Mouse (Mus musculus): ENCODE data around the gene Mtmr10. TPM values are rescaled to one million over a fixed set of nuclear protein-coding genes. Genes with fewer than 3 reads are reported as not detected.

The Mtmr10 gene
- total RNA-seq, 1 experiment, result 9.7 TPM

DNA sequence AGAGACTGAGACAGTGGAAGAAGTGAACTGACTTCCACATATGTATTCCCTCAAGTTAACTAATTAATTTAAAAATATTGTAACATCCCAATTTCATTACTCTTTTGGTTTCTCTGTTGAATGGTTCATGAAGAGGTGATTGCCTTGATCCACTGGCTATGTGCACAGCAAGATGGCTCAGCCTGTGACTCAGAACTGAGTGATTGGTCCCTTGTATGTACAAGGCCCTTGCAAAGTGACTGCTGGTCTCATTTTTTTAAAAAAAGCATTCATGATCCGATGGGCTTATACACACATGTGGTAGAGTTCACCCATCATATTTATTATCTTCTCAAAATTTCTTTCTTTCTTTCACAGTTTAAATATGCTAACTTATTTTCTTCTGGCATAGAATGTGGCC, 8.9 kb upstream of the Mtmr10 start:
- no peak overlapping the region for H3K27ac ChIP-seq (ENCODE audit: insufficient read depth, low read depth, low read length, poor library complexity, severe bottlenecking)
- in situ Hi-C loops (cut with MboI; ENCODE audit: low sequenced_read_pairs in 2 of 2, unreplicated experiment in 2 of 2), result no loop called here
- H3K9me3 ChIP-seq (ENCODE audit: control insufficient read depth, insufficient read depth, low read depth, low read length), result no peaks in the 10 kb centered on the region

GRCm38 (mm10) chr7:64279548-64279947, 7.9 kb upstream of the Mtmr10 start:
- TF ChIP-seq ZNF384 (IDR thresholded peaks at IDR 0.05; ENCODE audit: low read depth, low read length) (no peak), HCFC1 (IDR thresholded peaks at IDR 0.05; ENCODE audit: borderline replicate concordance, insufficient read depth, low read length) (no peak), MAFK (IDR thresholded peaks at IDR 0.05; ENCODE audit: insufficient read depth, low read depth, low read length) (no peak), ZC3H11A (IDR thresholded peaks at IDR 0.05; ENCODE audit: borderline replicate concordance, low read depth, low read length) (no peak), CHD2 (IDR thresholded peaks at IDR 0.05; ENCODE audit: low read depth, low read length) (no peak)
- in situ Hi-C loops (cut with MboI; ENCODE audit: low sequenced_read_pairs in 2 of 2, unreplicated experiment in 2 of 2), result no loop called here
- Histone ChIP-seq H3K4me3 (ENCODE audit: insufficient read depth in 1 of 2, low read depth in 1 of 2, low read length in 2 of 2, poor library complexity in 1 of 2, severe bottlenecking in 1 of 2) (no peak overlapping the region), H3K27ac (ENCODE audit: insufficient read depth, low read depth, low read length, poor library complexity, severe bottlenecking) (no peak overlapping the region), H3K9ac (ENCODE audit: insufficient read depth, low read depth, low read length, poor library complexity, severe bottlenecking) (no peak overlapping the region), H3K4me1 (ENCODE audit: control insufficient read depth in 2 of 2, insufficient read depth in 2 of 2, low read length in 2 of 2, poor library complexity in 1 of 2) (0 out of 4 replicates have a peak, but pooled peaks cover 0 to 2% of the 10 kb centered on the region in 2 experiments), H3K36me3 (ENCODE audit: control insufficient read depth, insufficient read depth, low read length, poor library complexity, severe bottlenecking) (no peaks in the 10 kb centered on the region), H3K9me3 (ENCODE audit: control insufficient read depth, insufficient read depth, low read depth, low read length) (no peaks in the 10 kb centered on the region)
- DNase-seq (ENCODE audit: low read depth, low spot score), result no peak

More for the DNA sequence above, 8.9 kb upstream of the Mtmr10 start:
- TF ChIP-seq MAFK (IDR thresholded peaks at IDR 0.05; ENCODE audit: insufficient read depth, low read depth, low read length) (no peak), CHD2 (IDR thresholded peaks at IDR 0.05; ENCODE audit: low read depth, low read length) (no peak), ZNF384 (IDR thresholded peaks at IDR 0.05; ENCODE audit: low read depth, low read length) (no peak), HCFC1 (IDR thresholded peaks at IDR 0.05; ENCODE audit: borderline replicate concordance, insufficient read depth, low read length) (no peak), ZC3H11A (IDR thresholded peaks at IDR 0.05; ENCODE audit: borderline replicate concordance, low read depth, low read length) (no peak)
- no peak overlapping the region for H3K4me3 ChIP-seq (ENCODE audit: insufficient read depth in 1 of 2, low read depth in 1 of 2, low read length in 2 of 2, poor library complexity in 1 of 2, severe bottlenecking in 1 of 2)
- H3K4me1 ChIP-seq (ENCODE audit: control insufficient read depth in 2 of 2, insufficient read depth in 2 of 2, low read length in 2 of 2, poor library complexity in 1 of 2), result 0 out of 4 replicates have a peak, but pooled peaks cover 0 to 2% of the 10 kb centered on the region in 2 experiments
- H3K36me3 ChIP-seq (ENCODE audit: control insufficient read depth, insufficient read depth, low read length, poor library complexity, severe bottlenecking), result no peaks in the 10 kb centered on the region
- DNase-seq (ENCODE audit: low read depth, low spot score), result no peak
- H3K9ac ChIP-seq (ENCODE audit: insufficient read depth, low read depth, low read length, poor library complexity, severe bottlenecking), result no peak overlapping the region

- no peak for DNase-seq (ENCODE audit: low read depth, low spot score)
- Histone ChIP-seq H3K4me3 (ENCODE audit: insufficient read depth in 1 of 2, low read depth in 1 of 2, low read length in 2 of 2, poor library complexity in 1 of 2, severe bottlenecking in 1 of 2) (no peak overlapping the region), H3K4me1 (ENCODE audit: control insufficient read depth in 2 of 2, insufficient read depth in 2 of 2, low read length in 2 of 2, poor library complexity in 1 of 2) (peaks cover 0 to 3% of the 10 kb centered on the region in 2 experiments; a peak in 1 of 4 replicates), H3K36me3 (ENCODE audit: control insufficient read depth, insufficient read depth, low read length, poor library complexity, severe bottlenecking) (no peaks in the 10 kb centered on the region), H3K9ac (ENCODE audit: insufficient read depth, low read depth, low read length, poor library complexity, severe bottlenecking) (no peak overlapping the region), H3K9me3 (ENCODE audit: control insufficient read depth, insufficient read depth, low read depth, low read length) (no peaks in the 10 kb centered on the region), H3K27ac (ENCODE audit: insufficient read depth, low read depth, low read length, poor library complexity, severe bottlenecking) (no peak overlapping the region)
- in situ Hi-C loops (cut with MboI; ENCODE audit: low sequenced_read_pairs in 2 of 2, unreplicated experiment in 2 of 2), result no loop called here
- TF ChIP-seq HCFC1 (IDR thresholded peaks at IDR 0.05; ENCODE audit: borderline replicate concordance, insufficient read depth, low read length) (no peak), ZC3H11A (IDR thresholded peaks at IDR 0.05; ENCODE audit: borderline replicate concordance, low read depth, low read length) (no peak), ZNF384 (IDR thresholded peaks at IDR 0.05; ENCODE audit: low read depth, low read length) (no peak), CHD2 (IDR thresholded peaks at IDR 0.05; ENCODE audit: low read depth, low read length) (no peak), MAFK (IDR thresholded peaks at IDR 0.05; ENCODE audit: insufficient read depth, low read depth, low read length) (no peak)
Observed at GRCm38 (mm10) chr7:64286566-64286965, 887 bp upstream of the Mtmr10 start.

DNA sequence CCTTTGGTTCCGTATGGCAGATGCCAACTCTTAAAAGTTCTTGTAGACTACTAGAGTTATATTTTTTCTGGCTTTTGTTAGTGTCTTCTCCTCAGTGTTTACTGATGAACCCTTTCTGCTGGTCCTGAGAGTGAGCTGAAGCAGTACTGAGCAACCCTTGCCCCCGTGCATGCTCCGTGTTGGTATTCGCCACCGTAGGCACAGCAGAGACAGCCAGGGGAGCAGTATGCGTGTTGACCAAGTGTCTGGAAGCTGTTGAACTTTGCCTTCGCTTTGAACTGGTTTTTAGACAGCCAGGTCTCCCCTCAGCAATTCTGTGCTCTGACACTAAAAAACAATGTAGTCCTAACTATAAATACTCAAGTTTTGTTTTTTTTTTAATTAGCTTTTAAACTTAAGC, 2.0 kb downstream of the Mtmr10 start:
- no peak for TF ChIP-seq HCFC1 (IDR thresholded peaks at IDR 0.05; ENCODE audit: borderline replicate concordance, insufficient read depth, low read length)
- TF ChIP-seq CHD2 (IDR thresholded peaks at IDR 0.05; ENCODE audit: low read depth, low read length), result no peak
- TF ChIP-seq ZNF384 (IDR thresholded peaks at IDR 0.05; ENCODE audit: low read depth, low read length), result no peak
- no peak for TF ChIP-seq ZC3H11A (IDR thresholded peaks at IDR 0.05; ENCODE audit: borderline replicate concordance, low read depth, low read length)
- TF ChIP-seq MAFK (IDR thresholded peaks at IDR 0.05; ENCODE audit: insufficient read depth, low read depth, low read length), result no peak
- H3K27ac ChIP-seq (ENCODE audit: insufficient read depth, low read depth, low read length, poor library complexity, severe bottlenecking), result no peak overlapping the region
- no peak for DNase-seq (ENCODE audit: low read depth, low spot score)
- no peaks in the 10 kb centered on the region for H3K36me3 ChIP-seq (ENCODE audit: control insufficient read depth, insufficient read depth, low read length, poor library complexity, severe bottlenecking)
- H3K9ac ChIP-seq (ENCODE audit: insufficient read depth, low read depth, low read length, poor library complexity, severe bottlenecking), result no peak overlapping the region
- in situ Hi-C loops (cut with MboI; ENCODE audit: low sequenced_read_pairs in 2 of 2, unreplicated experiment in 2 of 2), result no loop called here
- peaks cover 0 to 3% of the 10 kb centered on the region in 2 experiments; a peak in 1 of 4 replicates for H3K4me1 ChIP-seq (ENCODE audit: control insufficient read depth in 2 of 2, insufficient read depth in 2 of 2, low read length in 2 of 2, poor library complexity in 1 of 2)
- H3K9me3 ChIP-seq (ENCODE audit: control insufficient read depth, insufficient read depth, low read depth, low read length), result no peaks in the 10 kb centered on the region
- no peak overlapping the region for H3K4me3 ChIP-seq (ENCODE audit: insufficient read depth in 1 of 2, low read depth in 1 of 2, low read length in 2 of 2, poor library complexity in 1 of 2, severe bottlenecking in 1 of 2)

Data from ES-E14 (cell line).